Mouse (Mus musculus): ENCODE results near the gene Dars2. TPM values are rescaled to one million over a fixed set of nuclear protein-coding genes. Genes with fewer than 3 reads are reported as not detected.
"Not testable (repeated sequence)": the region's sequence is repeated elsewhere in the genome, so short reads cannot be mapped to it uniquely, and the experiment has no call there.

Dars2 gene
- polyA plus RNA-seq, 1 experiment from 2014 or later: 34.8 TPM

GRCm38 (mm10) chr1:161028427-161028826 lies 42.0 kb downstream of the Dars2 start:
- H3K36me3 ChIP-seq (ENCODE audit: control insufficient read depth, insufficient read depth): peaks cover 14% of the 10 kb centered on the region
- not testable (repeated sequence) for H3K4me1 ChIP-seq (replicated peaks; ENCODE audit: control insufficient read depth, insufficient read depth, low read length); H3K27ac ChIP-seq (ENCODE audit: low read length); ATAC-seq; H3K9ac ChIP-seq (replicated peaks; ENCODE audit: low read depth, low read length); H3K27me3 ChIP-seq (replicated peaks; ENCODE audit: control insufficient read depth, insufficient read depth, low read length); H3K4me2 ChIP-seq (ENCODE audit: low read length); H3K9me3 ChIP-seq (ENCODE audit: control insufficient read depth, low read length); H3K4me3 ChIP-seq (replicated peaks; ENCODE audit: low read length)
- WGBS: 90% methylated on average over 1 of the region's 1 CpGs

DNA sequence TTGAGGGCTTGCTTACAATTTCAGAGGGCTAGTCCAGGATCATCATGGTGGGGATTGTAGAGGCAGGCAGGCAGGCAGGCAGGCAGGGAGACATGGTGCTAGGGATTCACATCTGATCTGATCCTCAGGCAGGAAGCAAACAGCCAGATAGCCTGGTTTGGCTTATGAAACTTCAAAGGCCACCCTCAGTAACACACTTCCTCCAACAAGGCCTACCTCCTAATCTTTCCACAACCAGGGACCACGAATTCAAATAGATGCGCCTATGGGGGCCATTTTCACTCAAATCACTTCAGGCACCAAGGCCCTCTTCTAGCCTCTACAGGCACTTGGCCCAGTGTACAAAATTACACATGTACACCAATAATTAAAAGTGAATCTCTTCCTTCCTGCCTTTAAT lies 43.3 kb downstream of the Dars2 start:
- WGBS: 94% methylated on average over 2 of the region's 2 CpGs
- H3K9ac ChIP-seq (replicated peaks; ENCODE audit: low read depth, low read length): no peak overlapping the region
- ATAC-seq: no peak
- H3K27me3 ChIP-seq (replicated peaks; ENCODE audit: control insufficient read depth, insufficient read depth, low read length): no peaks in the 10 kb centered on the region
- peaks cover 12% of the 10 kb centered on the region for H3K36me3 ChIP-seq (ENCODE audit: control insufficient read depth, insufficient read depth)
- H3K27ac ChIP-seq (ENCODE audit: low read length): no peak overlapping the region
- no peaks in the 10 kb centered on the region for H3K9me3 ChIP-seq (ENCODE audit: control insufficient read depth, low read length)
- H3K4me3 ChIP-seq (replicated peaks; ENCODE audit: low read length): no peak overlapping the region
- H3K4me2 ChIP-seq (ENCODE audit: low read length): no peak overlapping the region
- H3K4me1 ChIP-seq (replicated peaks; ENCODE audit: control insufficient read depth, insufficient read depth, low read length): 0 out of 2 replicates have a peak, but pooled peaks cover 2% of the 10 kb centered on the region

DNA sequence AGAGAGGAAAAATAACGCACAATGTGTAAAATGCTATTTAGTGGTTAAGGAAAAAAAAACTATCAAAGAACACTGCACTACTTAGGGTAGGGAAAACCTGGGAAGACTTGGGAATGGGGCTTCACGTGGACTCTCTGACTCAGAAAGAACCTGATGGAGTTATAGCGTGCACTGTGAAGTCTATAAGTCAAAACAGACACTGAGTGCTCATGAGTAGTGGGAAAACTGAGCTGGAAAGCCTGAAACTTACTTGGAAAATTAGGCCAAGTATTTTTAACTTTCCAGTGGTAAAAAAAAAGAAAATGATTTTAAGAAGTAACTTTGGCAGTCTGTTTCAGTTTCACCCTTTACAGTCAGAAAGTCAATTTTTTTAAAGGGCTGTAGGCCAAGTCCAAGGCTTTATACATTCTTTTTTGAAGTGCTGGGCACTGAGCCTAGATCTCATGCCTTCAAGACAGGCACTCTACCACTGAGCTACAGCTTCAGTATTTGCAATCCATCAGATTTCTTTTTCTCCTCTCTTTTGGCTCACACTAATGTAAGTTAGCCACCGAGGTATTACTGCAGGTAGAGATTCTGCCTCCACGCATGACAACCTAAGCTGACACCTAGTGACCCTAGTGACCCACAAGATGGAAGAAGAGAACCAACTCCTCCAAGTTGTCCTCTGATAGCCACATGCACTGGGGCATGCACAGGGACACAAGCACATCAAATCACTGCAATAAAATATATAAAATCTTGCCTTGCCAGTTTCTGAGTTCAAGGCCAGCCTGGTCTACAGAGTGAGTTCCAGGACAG lies 44.8 kb downstream of the Dars2 start:
- no peaks in the 10 kb centered on the region for H3K4me1 ChIP-seq (replicated peaks; ENCODE audit: control insufficient read depth, insufficient read depth, low read length)
- no peak for ATAC-seq
- WGBS: 90% methylated on average over 5 of the region's 5 CpGs
- no peak overlapping the region for H3K4me3 ChIP-seq (replicated peaks; ENCODE audit: low read length)
- no peak overlapping the region for H3K9ac ChIP-seq (replicated peaks; ENCODE audit: low read depth, low read length)
- H3K9me3 ChIP-seq (ENCODE audit: control insufficient read depth, low read length): no peaks in the 10 kb centered on the region
- H3K4me2 ChIP-seq (ENCODE audit: low read length): no peak overlapping the region
- H3K27ac ChIP-seq (ENCODE audit: low read length): no peak overlapping the region
- H3K27me3 ChIP-seq (replicated peaks; ENCODE audit: control insufficient read depth, insufficient read depth, low read length): no peaks in the 10 kb centered on the region
- H3K36me3 ChIP-seq (ENCODE audit: control insufficient read depth, insufficient read depth): peaks cover 7% of the 10 kb centered on the region

DNA sequence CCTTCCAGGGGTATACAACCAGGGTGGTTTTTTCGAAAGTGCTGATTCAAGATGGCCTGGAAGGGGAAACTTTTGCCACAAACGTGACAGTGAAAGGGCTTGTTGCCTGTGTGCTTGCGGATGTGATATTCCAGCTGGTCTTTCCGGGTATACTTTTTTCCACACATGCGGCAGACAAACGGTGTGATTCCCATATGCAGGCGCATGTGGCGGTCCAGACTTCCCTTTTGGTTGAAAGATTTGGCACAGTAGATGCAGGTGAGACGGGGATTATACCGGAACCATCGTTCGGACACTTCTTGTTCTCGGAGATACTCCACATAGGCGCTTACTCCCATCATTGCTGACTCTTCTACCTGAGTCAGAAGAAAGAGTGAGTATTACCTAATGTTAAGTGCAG lies 50.4 kb downstream of the Dars2 start:
- H3K4me3 ChIP-seq (replicated peaks; ENCODE audit: low read length): no peak overlapping the region
- H3K4me2 ChIP-seq (ENCODE audit: low read length): no peak overlapping the region
- 93% methylated on average over 14 of the region's 14 CpGs for WGBS
- no peaks in the 10 kb centered on the region for H3K9me3 ChIP-seq (ENCODE audit: control insufficient read depth, low read length)
- no peak for ATAC-seq
- no peak overlapping the region for H3K27ac ChIP-seq (ENCODE audit: low read length)
- peaks cover 12% of the 10 kb centered on the region for H3K36me3 ChIP-seq (ENCODE audit: control insufficient read depth, insufficient read depth)
- H3K4me1 ChIP-seq (replicated peaks; ENCODE audit: control insufficient read depth, insufficient read depth, low read length): no peaks in the 10 kb centered on the region
- H3K27me3 ChIP-seq (replicated peaks; ENCODE audit: control insufficient read depth, insufficient read depth, low read length): no peaks in the 10 kb centered on the region
- no peak overlapping the region for H3K9ac ChIP-seq (replicated peaks; ENCODE audit: low read depth, low read length)

GRCm38 (mm10) chr1:161016378-161016777 lies 54.1 kb downstream of the Dars2 start:
- no peak overlapping the region for H3K9ac ChIP-seq (replicated peaks; ENCODE audit: low read depth, low read length)
- H3K36me3 ChIP-seq (ENCODE audit: control insufficient read depth, insufficient read depth): peaks cover 19% of the 10 kb centered on the region
- ATAC-seq: no peak
- no peak overlapping the region for H3K4me2 ChIP-seq (ENCODE audit: low read length)
- no peak overlapping the region for H3K4me3 ChIP-seq (replicated peaks; ENCODE audit: low read length)
- H3K27me3 ChIP-seq (replicated peaks; ENCODE audit: control insufficient read depth, insufficient read depth, low read length): no peaks in the 10 kb centered on the region
- WGBS: 81% methylated on average over 2 of the region's 2 CpGs
- no peak overlapping the region for H3K27ac ChIP-seq (ENCODE audit: low read length)
- H3K9me3 ChIP-seq (ENCODE audit: control insufficient read depth, low read length): no peaks in the 10 kb centered on the region
- no peaks in the 10 kb centered on the region for H3K4me1 ChIP-seq (replicated peaks; ENCODE audit: control insufficient read depth, insufficient read depth, low read length)

- WGBS: 89% methylated on average over 4 of the region's 4 CpGs
- Histone ChIP-seq H3K9me3 (ENCODE audit: control insufficient read depth, low read length) (no peaks in the 10 kb centered on the region), H3K4me3 (replicated peaks; ENCODE audit: low read length) (no peak overlapping the region), H3K27me3 (replicated peaks; ENCODE audit: control insufficient read depth, insufficient read depth, low read length) (no peaks in the 10 kb centered on the region), H3K27ac (ENCODE audit: low read length) (no peak overlapping the region), H3K4me2 (ENCODE audit: low read length) (no peak overlapping the region), H3K36me3 (ENCODE audit: control insufficient read depth, insufficient read depth) (peaks cover 7% of the 10 kb centered on the region), H3K9ac (replicated peaks; ENCODE audit: low read depth, low read length) (no peak overlapping the region), H3K4me1 (replicated peaks; ENCODE audit: control insufficient read depth, insufficient read depth, low read length) (no peaks in the 10 kb centered on the region)
- no peak for ATAC-seq
These were observed 60.0 kb downstream of the Dars2 start for GRCm38 (mm10) chr1:161010436-161010835.

DNA sequence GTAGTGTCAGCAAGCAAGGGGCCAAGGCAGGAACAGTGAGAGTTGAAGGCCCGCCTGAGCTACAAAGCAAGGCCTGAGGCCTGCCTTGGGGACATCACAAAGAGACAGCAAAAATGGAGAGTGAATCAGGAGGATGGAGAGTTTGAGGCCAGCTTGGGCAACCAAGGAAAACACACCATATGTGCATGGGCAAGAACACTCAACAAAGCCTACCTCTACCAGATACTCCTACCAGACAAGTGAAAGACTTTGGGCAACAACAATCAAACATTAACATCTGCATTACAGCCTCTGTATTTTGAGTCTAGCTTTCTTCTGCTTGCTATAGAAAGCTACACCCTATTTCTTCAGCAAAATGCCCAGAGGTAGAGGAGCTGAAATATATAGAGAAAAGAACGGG lies 62.4 kb downstream of the Dars2 start:
- Histone ChIP-seq H3K27me3 (replicated peaks; ENCODE audit: control insufficient read depth, insufficient read depth, low read length) (no peaks in the 10 kb centered on the region), H3K27ac (ENCODE audit: low read length) (no peak overlapping the region), H3K4me1 (replicated peaks; ENCODE audit: control insufficient read depth, insufficient read depth, low read length) (no peaks in the 10 kb centered on the region), H3K4me2 (ENCODE audit: low read length) (no peak overlapping the region), H3K36me3 (ENCODE audit: control insufficient read depth, insufficient read depth) (peaks cover 12% of the 10 kb centered on the region), H3K9ac (replicated peaks; ENCODE audit: low read depth, low read length) (no peak overlapping the region), H3K4me3 (replicated peaks; ENCODE audit: low read length) (no peak overlapping the region), H3K9me3 (ENCODE audit: control insufficient read depth, low read length) (no peaks in the 10 kb centered on the region)
- ATAC-seq: no peak
- 95% methylated on average over 2 of the region's 2 CpGs for whole genome bisulfite sequencing

GRCm38 (mm10) chr1:161006471-161006870 lies 64.0 kb downstream of the Dars2 start:
- WGBS: 83% methylated on average over 5 of the region's 5 CpGs

DNA sequence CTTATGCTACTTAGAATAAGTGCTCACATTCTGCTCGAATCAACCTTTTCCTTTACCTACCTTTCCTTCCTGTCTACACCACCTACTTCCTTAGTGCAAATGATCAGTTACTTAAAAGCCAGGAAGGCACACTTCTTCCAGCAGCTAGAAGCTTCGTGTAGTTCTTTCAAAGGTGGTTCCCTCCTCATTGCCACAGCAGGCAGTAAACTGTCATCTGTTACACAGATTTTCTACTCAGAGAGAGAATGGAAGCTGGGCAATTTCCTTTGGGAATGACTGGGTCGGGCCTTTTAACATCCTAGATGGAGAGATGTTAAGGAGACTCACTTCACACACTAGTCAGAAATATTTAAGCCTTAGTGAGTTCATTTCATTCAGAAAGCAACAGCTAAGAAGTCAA lies 64.9 kb downstream of the Dars2 start:
- Histone ChIP-seq H3K27me3 (replicated peaks; ENCODE audit: control insufficient read depth, insufficient read depth, low read length) (no peaks in the 10 kb centered on the region), H3K4me3 (replicated peaks; ENCODE audit: low read length) (no peak overlapping the region), H3K36me3 (ENCODE audit: control insufficient read depth, insufficient read depth) (peaks cover 5% of the 10 kb centered on the region; the same call in 1 of the 2 replicates), H3K27ac (ENCODE audit: low read length) (no peak overlapping the region), H3K9me3 (ENCODE audit: control insufficient read depth, low read length) (no peaks in the 10 kb centered on the region), H3K4me1 (replicated peaks; ENCODE audit: control insufficient read depth, insufficient read depth, low read length) (no peaks in the 10 kb centered on the region), H3K4me2 (ENCODE audit: low read length) (no peak overlapping the region), H3K9ac (replicated peaks; ENCODE audit: low read depth, low read length) (no peak overlapping the region)
- no peak for ATAC-seq
- 84% methylated on average over 3 of the region's 3 CpGs for WGBS

More at GRCm38 (mm10) chr1:161006471-161006870, 64.0 kb downstream of the Dars2 start:
- H3K9ac ChIP-seq (replicated peaks; ENCODE audit: low read depth, low read length): no peak overlapping the region
- peaks cover 5% of the 10 kb centered on the region; the same call in 1 of the 2 replicates for H3K36me3 ChIP-seq (ENCODE audit: control insufficient read depth, insufficient read depth)
- no peak overlapping the region for H3K27ac ChIP-seq (ENCODE audit: low read length)
- H3K4me1 ChIP-seq (replicated peaks; ENCODE audit: control insufficient read depth, insufficient read depth, low read length): no peaks in the 10 kb centered on the region
- no peak overlapping the region for H3K4me2 ChIP-seq (ENCODE audit: low read length)
- no peaks in the 10 kb centered on the region for H3K27me3 ChIP-seq (replicated peaks; ENCODE audit: control insufficient read depth, insufficient read depth, low read length)
- ATAC-seq: no peak
- no peaks in the 10 kb centered on the region for H3K9me3 ChIP-seq (ENCODE audit: control insufficient read depth, low read length)
- H3K4me3 ChIP-seq (replicated peaks; ENCODE audit: low read length): no peak overlapping the region
